Mouse (Mus musculus): ENCODE measurements around the gene Cyp4f17. TPM values are rescaled to one million over a fixed set of nuclear protein-coding genes. Genes with fewer than 3 reads are reported as not detected.
A peak's percentile ranks its signal among the peaks of the same experiment; 100 is the strongest.

Cyp4f17 gene
- 4.8 and 4.9 TPM in 2 replicates for polyA plus RNA-seq (2012; rRNA removed)

GRCm38 (mm10) chr17:32505851-32506728, at the start of gene Cyp4f17:
Gene Cyp4f17, plus strand, starts transcription at chr17:32506050.
- TF ChIP-seq CTCF (IDR thresholded peaks at IDR 0.05; ENCODE audit: borderline replicate concordance, control insufficient read depth, extremely low read depth, insufficient read depth, low read length, poor library complexity): no peak
- no peak for TF ChIP-seq POLR2A (IDR thresholded peaks at IDR 0.05; ENCODE audit: control insufficient read depth, extremely low read depth, insufficient read depth, low read length, poor library complexity)
- no peak within 1 kb of the TSS for H3K27ac ChIP-seq (ENCODE audit: control insufficient read depth, insufficient read depth, low read length)
- H3K27me3 ChIP-seq (ENCODE audit: control insufficient read depth, insufficient read depth, low read length): no peaks in the 10 kb centered on the region
- WGBS: 3% methylated on average over 30 of the region's 30 CpGs
- H3K4me1 ChIP-seq (replicated peaks; ENCODE audit: control insufficient read depth, insufficient read depth, low read length): peaks cover 12% of the 10 kb centered on the region
- H3K4me3 ChIP-seq (ENCODE audit: control insufficient read depth, insufficient read depth, low read length): peak within 1 kb of the TSS; percentile 48
- DNase-seq: no peak
- H3K36me3 ChIP-seq (ENCODE audit: control insufficient read depth, insufficient read depth, low read length): no peaks in the 10 kb centered on the region

- TF ChIP-seq POLR2A (IDR thresholded peaks at IDR 0.05; ENCODE audit: control insufficient read depth, extremely low read depth, insufficient read depth, low read length, poor library complexity): no peak
- no peak for TF ChIP-seq CTCF (IDR thresholded peaks at IDR 0.05; ENCODE audit: borderline replicate concordance, control insufficient read depth, extremely low read depth, insufficient read depth, low read length, poor library complexity)
- H3K4me1 ChIP-seq (replicated peaks; ENCODE audit: control insufficient read depth, insufficient read depth, low read length): no peaks in the 10 kb centered on the region
- DNase-seq: no peak
- H3K36me3 ChIP-seq (ENCODE audit: control insufficient read depth, insufficient read depth, low read length): no peaks in the 10 kb centered on the region
- H3K27ac ChIP-seq (ENCODE audit: control insufficient read depth, insufficient read depth, low read length): no peak overlapping the region
- H3K27me3 ChIP-seq (ENCODE audit: control insufficient read depth, insufficient read depth, low read length): no peaks in the 10 kb centered on the region
- 83% methylated on average over 7 of the region's 7 CpGs for WGBS
- H3K4me3 ChIP-seq (ENCODE audit: control insufficient read depth, insufficient read depth, low read length): no peak overlapping the region
Observed at GRCm38 (mm10) chr17:32468494-32468893, 37.4 kb upstream of the Cyp4f17 start.

- no peak for TF ChIP-seq CTCF (IDR thresholded peaks at IDR 0.05; ENCODE audit: borderline replicate concordance, control insufficient read depth, extremely low read depth, insufficient read depth, low read length, poor library complexity)
- TF ChIP-seq POLR2A (IDR thresholded peaks at IDR 0.05; ENCODE audit: control insufficient read depth, extremely low read depth, insufficient read depth, low read length, poor library complexity): no peak
- Histone ChIP-seq H3K27ac (ENCODE audit: control insufficient read depth, insufficient read depth, low read length) (no peak overlapping the region), H3K36me3 (ENCODE audit: control insufficient read depth, insufficient read depth, low read length) (no peaks in the 10 kb centered on the region), H3K4me3 (ENCODE audit: control insufficient read depth, insufficient read depth, low read length) (no peak overlapping the region), H3K27me3 (ENCODE audit: control insufficient read depth, insufficient read depth, low read length) (no peaks in the 10 kb centered on the region), H3K4me1 (replicated peaks; ENCODE audit: control insufficient read depth, insufficient read depth, low read length) (no peaks in the 10 kb centered on the region; the same call in 1 of the 2 replicates)
- no peak for DNase-seq
- WGBS: 90% methylated on average over 4 of the region's 4 CpGs
Observed at GRCm38 (mm10) chr17:32470795-32471194, 35.1 kb upstream of the Cyp4f17 start.

DNA sequence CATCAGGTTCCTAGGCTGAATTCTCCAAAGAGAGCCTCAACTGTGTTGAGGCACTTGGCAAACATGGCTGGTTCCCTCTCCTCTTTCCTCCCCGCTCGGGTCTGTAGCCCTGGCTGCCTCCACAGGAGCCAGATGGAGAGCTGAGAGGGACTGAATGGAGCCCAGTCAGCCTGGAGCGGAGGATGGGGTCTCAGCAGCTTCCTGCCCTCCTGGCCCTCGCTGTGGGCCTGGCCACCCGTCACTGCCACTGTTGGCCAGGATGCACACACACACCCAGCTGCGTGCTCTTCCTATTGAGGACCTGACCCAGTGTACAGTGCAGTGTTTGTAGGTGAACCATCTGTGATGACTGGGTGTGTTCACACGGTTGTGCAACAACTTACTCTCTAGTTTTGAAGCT, 33.7 kb upstream of the Cyp4f17 start:
- TF ChIP-seq CTCF (IDR thresholded peaks at IDR 0.05; ENCODE audit: borderline replicate concordance, control insufficient read depth, extremely low read depth, insufficient read depth, low read length, poor library complexity): no peak
- TF ChIP-seq POLR2A (IDR thresholded peaks at IDR 0.05; ENCODE audit: control insufficient read depth, extremely low read depth, insufficient read depth, low read length, poor library complexity): no peak
- WGBS: 70% methylated on average over 7 of the region's 7 CpGs
- no peaks in the 10 kb centered on the region for H3K27me3 ChIP-seq (ENCODE audit: control insufficient read depth, insufficient read depth, low read length)
- no peaks in the 10 kb centered on the region for H3K36me3 ChIP-seq (ENCODE audit: control insufficient read depth, insufficient read depth, low read length)
- no peak overlapping the region for H3K4me3 ChIP-seq (ENCODE audit: control insufficient read depth, insufficient read depth, low read length)
- H3K4me1 ChIP-seq (replicated peaks; ENCODE audit: control insufficient read depth, insufficient read depth, low read length): no peaks in the 10 kb centered on the region; the same call in 1 of the 2 replicates
- H3K27ac ChIP-seq (ENCODE audit: control insufficient read depth, insufficient read depth, low read length): no peak overlapping the region
- DNase-seq: no peak

- WGBS: 44% methylated on average over 5 of the region's 5 CpGs
- no peaks in the 10 kb centered on the region for H3K27me3 ChIP-seq (ENCODE audit: control insufficient read depth, insufficient read depth, low read length)
- no peak overlapping the region for H3K27ac ChIP-seq (ENCODE audit: control insufficient read depth, insufficient read depth, low read length)
- no peaks in the 10 kb centered on the region; the same call in 1 of the 2 replicates for H3K4me1 ChIP-seq (replicated peaks; ENCODE audit: control insufficient read depth, insufficient read depth, low read length)
- H3K4me3 ChIP-seq (ENCODE audit: control insufficient read depth, insufficient read depth, low read length): no peak overlapping the region
- H3K36me3 ChIP-seq (ENCODE audit: control insufficient read depth, insufficient read depth, low read length): no peaks in the 10 kb centered on the region
- no peak for TF ChIP-seq CTCF (IDR thresholded peaks at IDR 0.05; ENCODE audit: borderline replicate concordance, control insufficient read depth, extremely low read depth, insufficient read depth, low read length, poor library complexity)
- TF ChIP-seq POLR2A (IDR thresholded peaks at IDR 0.05; ENCODE audit: control insufficient read depth, extremely low read depth, insufficient read depth, low read length, poor library complexity): no peak
- no peak for DNase-seq
Observed at GRCm38 (mm10) chr17:32474954-32475560, 30.8 kb upstream of the Cyp4f17 start.

GRCm38 (mm10) chr17:32477204-32477603, 28.6 kb upstream of the Cyp4f17 start:
- TF ChIP-seq CTCF (IDR thresholded peaks at IDR 0.05; ENCODE audit: borderline replicate concordance, control insufficient read depth, extremely low read depth, insufficient read depth, low read length, poor library complexity) (no peak), POLR2A (IDR thresholded peaks at IDR 0.05; ENCODE audit: control insufficient read depth, extremely low read depth, insufficient read depth, low read length, poor library complexity) (no peak)
- WGBS: 100% methylated on average over 1 of the region's 1 CpGs
- no peak for DNase-seq
- H3K27ac ChIP-seq (ENCODE audit: control insufficient read depth, insufficient read depth, low read length): no peak overlapping the region
- H3K4me3 ChIP-seq (ENCODE audit: control insufficient read depth, insufficient read depth, low read length): no peak overlapping the region
- no peaks in the 10 kb centered on the region for H3K27me3 ChIP-seq (ENCODE audit: control insufficient read depth, insufficient read depth, low read length)
- H3K4me1 ChIP-seq (replicated peaks; ENCODE audit: control insufficient read depth, insufficient read depth, low read length): no peaks in the 10 kb centered on the region; the same call in 1 of the 2 replicates
- H3K36me3 ChIP-seq (ENCODE audit: control insufficient read depth, insufficient read depth, low read length): no peaks in the 10 kb centered on the region

All from thymus, adult 2 months (tissue).